Mouse (Mus musculus): ENCODE measurements around the gene Gm10142. TPM values are rescaled to one million over a fixed set of nuclear protein-coding genes. Genes with fewer than 3 reads are reported as not detected.
"Not testable (repeated sequence)": the region's sequence is repeated elsewhere in the genome, so short reads cannot be mapped to it uniquely, and the experiment has no call there.

The Gm10142 gene
- polyA plus RNA-seq, 1 experiment from 2014 or later, result not detected

DNA sequence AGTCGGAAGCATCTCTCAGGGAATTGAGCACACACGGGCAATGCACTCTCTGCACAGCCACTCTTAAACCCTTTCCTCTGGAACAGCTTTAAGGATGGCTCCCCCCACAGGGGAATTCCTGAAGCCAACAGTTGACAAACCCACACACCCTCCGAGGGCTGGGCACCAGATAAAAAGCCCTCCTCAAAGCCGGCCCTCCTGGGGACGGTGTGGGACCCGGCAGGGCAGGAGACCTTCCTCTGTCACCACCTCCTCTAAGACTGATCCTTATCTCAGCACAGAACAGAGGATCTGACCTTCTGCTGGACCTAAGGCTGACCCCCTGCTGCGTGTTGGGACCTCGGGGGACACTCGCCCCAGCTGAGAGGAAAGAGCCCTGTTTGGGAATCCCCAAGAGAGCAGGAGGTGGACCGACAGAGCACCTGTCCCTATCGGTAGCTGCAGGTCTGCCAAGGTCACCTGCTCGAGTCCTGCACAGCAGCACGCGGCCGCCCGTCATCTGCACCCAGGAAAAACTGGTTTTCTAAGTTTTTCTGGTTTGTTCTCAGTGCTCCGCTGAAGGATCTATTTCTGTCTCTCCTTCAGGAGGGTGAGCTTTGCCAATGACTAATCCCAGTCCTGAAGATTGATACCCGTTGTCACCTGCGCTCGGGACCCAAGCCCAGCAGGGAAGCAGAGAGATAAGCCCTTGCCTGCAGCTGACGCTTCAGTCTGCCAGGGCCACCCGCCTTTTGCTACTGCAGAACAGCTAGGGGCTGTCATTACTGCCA, 29.5 kb upstream of the Gm10142 start, which contains the start of gene Tspear:
Gene Tspear (plus strand): TSS at position 675 of the 770 bp plus-strand sequence.
- no peak within 1 kb of the TSS for H3K4me2 ChIP-seq (ENCODE audit: low read depth, low read length)
- H3K27me3 ChIP-seq (ENCODE audit: control insufficient read depth, insufficient read depth, low read depth, low read length), result peaks cover 32% of the 10 kb centered on the region
- H3K36me3 ChIP-seq (ENCODE audit: control insufficient read depth, insufficient read depth, low read length), result no peaks in the 10 kb centered on the region
- H3K4me3 ChIP-seq (ENCODE audit: low read length), result no peak within 1 kb of the TSS
- ATAC-seq (ENCODE audit: low read depth), result peak; percentile 41; the same call in 1 of the 2 replicates
- no peak within 1 kb of the TSS for H3K27ac ChIP-seq (ENCODE audit: low read length)
- peaks cover 2% of the 10 kb centered on the region; the same call in 1 of the 2 replicates for H3K4me1 ChIP-seq (replicated peaks; ENCODE audit: control insufficient read depth, insufficient read depth, low read length)
- H3K9me3 ChIP-seq (ENCODE audit: control insufficient read depth, low read length), result no peaks in the 10 kb centered on the region
- 3% methylated on average over 22 of the region's 22 CpGs for WGBS
- H3K9ac ChIP-seq (ENCODE audit: low read length), result no peak within 1 kb of the TSS

DNA sequence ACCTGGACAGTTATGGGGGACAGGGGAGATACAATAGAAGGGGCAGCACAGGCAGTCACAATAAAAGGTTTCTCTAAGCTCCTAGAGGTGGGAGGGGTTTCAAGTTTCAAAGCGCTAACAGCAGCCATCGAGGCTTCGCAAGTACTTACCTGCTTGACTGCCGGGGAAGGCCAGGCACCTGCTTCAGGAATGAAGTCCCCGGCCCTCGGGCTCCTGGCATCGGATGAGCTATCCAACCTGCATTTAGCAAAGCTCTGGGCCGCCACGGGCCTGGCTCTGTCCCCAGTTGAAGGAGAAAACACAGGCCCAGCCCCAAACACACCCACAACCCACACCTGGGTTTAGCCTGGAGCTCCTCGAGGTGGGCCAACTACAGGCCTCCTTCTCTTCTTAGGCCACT, 28.6 kb upstream of the Gm10142 start:
- no peak for ATAC-seq (ENCODE audit: low read depth)
- Histone ChIP-seq H3K36me3 (ENCODE audit: control insufficient read depth, insufficient read depth, low read length) (no peaks in the 10 kb centered on the region), H3K9ac (ENCODE audit: low read length) (no peak overlapping the region), H3K4me2 (ENCODE audit: low read depth, low read length) (no peak overlapping the region), H3K27me3 (ENCODE audit: control insufficient read depth, insufficient read depth, low read depth, low read length) (peaks cover 32% of the 10 kb centered on the region), H3K4me1 (replicated peaks; ENCODE audit: control insufficient read depth, insufficient read depth, low read length) (peaks cover 2% of the 10 kb centered on the region; the same call in 1 of the 2 replicates), H3K9me3 (ENCODE audit: control insufficient read depth, low read length) (no peaks in the 10 kb centered on the region), H3K27ac (ENCODE audit: low read length) (no peak overlapping the region), H3K4me3 (ENCODE audit: low read length) (no peak overlapping the region)
- WGBS, result 21% methylated on average over 10 of the region's 10 CpGs

DNA sequence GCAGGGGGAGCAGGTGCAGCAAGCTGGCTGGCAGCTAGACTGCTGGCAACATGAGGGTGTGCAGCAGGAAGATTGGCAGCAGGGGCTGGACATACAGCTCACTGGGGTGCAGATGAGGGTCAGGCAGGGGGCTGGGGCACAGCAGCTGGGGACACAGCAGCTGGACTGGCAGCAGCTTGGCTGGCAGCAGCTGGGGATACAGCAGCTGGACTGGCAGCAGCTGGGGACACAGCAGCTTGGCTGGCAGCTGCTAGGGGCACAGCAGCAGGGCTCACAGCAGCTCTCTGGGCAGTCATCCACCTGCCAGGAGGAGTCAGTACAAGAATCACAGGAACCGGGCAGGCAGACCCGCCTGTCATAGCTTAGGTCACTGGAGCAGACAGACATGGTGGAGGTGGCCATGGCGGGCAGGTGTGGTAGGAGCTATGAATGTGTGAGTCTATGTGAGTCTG, 25.2 kb upstream of the Gm10142 start, which contains the start of gene Gm19402:
Gene Gm19402 (minus strand): TSS at position 402 of the 452 bp plus-strand sequence.
- H3K4me2 ChIP-seq (ENCODE audit: low read depth, low read length); ATAC-seq (ENCODE audit: low read depth); H3K4me1 ChIP-seq (replicated peaks; ENCODE audit: control insufficient read depth, insufficient read depth, low read length); H3K4me3 ChIP-seq (ENCODE audit: low read length); H3K9me3 ChIP-seq (ENCODE audit: control insufficient read depth, low read length); H3K27ac ChIP-seq (ENCODE audit: low read length); H3K9ac ChIP-seq (ENCODE audit: low read length); H3K36me3 ChIP-seq (ENCODE audit: control insufficient read depth, insufficient read depth, low read length): not testable (repeated sequence)
- 75% methylated on average over 3 of the region's 3 CpGs for WGBS
- H3K27me3 ChIP-seq (ENCODE audit: control insufficient read depth, insufficient read depth, low read depth, low read length), result peaks cover 23% of the 10 kb centered on the region

DNA sequence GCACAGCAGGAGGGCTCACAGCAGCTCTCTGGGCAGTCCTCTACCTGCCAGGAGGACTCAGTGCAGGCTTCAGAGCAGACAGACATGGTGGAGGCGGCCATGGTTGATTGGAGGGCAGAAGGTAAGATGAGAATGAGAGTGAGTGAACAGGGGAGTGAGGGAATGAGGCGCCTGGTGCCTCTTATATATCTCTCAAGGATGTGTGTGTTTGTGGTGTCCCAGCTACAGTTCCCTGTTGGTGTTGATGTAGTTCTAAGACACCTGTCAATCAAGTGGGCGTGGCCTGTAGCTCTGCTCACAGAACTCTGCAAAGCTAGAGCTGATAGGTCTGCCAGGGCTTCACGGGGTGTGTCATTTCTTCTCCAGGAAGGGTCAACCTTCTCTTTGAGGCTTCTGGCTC, 18.5 kb upstream of the Gm10142 start, which contains the start of gene Gm9508:
Gene Gm9508 (minus strand): TSS at position 101 of the 400 bp plus-strand sequence.
- Histone ChIP-seq H3K9ac (ENCODE audit: low read length) (no peak within 1 kb of the TSS), H3K4me1 (replicated peaks; ENCODE audit: control insufficient read depth, insufficient read depth, low read length) (no peaks in the 10 kb centered on the region), H3K27ac (ENCODE audit: low read length) (no peak within 1 kb of the TSS), H3K27me3 (ENCODE audit: control insufficient read depth, insufficient read depth, low read depth, low read length) (no peaks in the 10 kb centered on the region; the same call in 1 of the 2 replicates), H3K4me2 (ENCODE audit: low read depth, low read length) (no peak within 1 kb of the TSS), H3K9me3 (ENCODE audit: control insufficient read depth, low read length) (peaks cover 3% of the 10 kb centered on the region; the same call in 1 of the 2 replicates), H3K4me3 (ENCODE audit: low read length) (no peak within 1 kb of the TSS), H3K36me3 (ENCODE audit: control insufficient read depth, insufficient read depth, low read length) (no peaks in the 10 kb centered on the region)
- no peak for ATAC-seq (ENCODE audit: low read depth)
- WGBS, result 28% methylated on average over 4 of the region's 4 CpGs

DNA sequence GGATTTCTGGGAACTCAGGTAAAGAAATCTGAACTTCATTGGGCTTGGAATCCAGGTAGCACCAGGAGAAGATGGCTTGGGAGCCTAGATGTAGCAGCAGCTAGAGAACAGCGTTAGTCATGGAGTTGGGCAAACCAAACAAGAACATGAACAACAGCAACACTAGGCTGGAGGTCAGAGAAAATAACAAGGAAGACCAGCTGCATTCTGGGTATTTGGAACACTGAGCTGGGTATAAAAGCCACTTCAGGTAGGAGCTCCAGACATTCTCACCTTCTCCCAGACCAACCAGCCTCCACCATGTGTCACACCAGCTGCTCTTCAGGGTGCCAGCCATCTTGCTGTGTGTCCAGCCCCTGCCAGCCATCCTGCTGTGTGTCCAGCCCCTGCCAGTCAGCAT, 9.3 kb upstream of the Gm10142 start, which contains the start of gene Gm10272:
Gene Gm10272 (plus strand): TSS at position 301 of the 400 bp plus-strand sequence.
- no peaks in the 10 kb centered on the region for H3K27me3 ChIP-seq (ENCODE audit: control insufficient read depth, insufficient read depth, low read depth, low read length)
- no peak within 1 kb of the TSS for H3K9ac ChIP-seq (ENCODE audit: low read length)
- H3K36me3 ChIP-seq (ENCODE audit: control insufficient read depth, insufficient read depth, low read length), result no peaks in the 10 kb centered on the region
- no peaks in the 10 kb centered on the region for H3K9me3 ChIP-seq (ENCODE audit: control insufficient read depth, low read length)
- H3K4me3 ChIP-seq (ENCODE audit: low read length), result no peak within 1 kb of the TSS
- H3K27ac ChIP-seq (ENCODE audit: low read length), result no peak within 1 kb of the TSS
- H3K4me1 ChIP-seq (replicated peaks; ENCODE audit: control insufficient read depth, insufficient read depth, low read length), result no peaks in the 10 kb centered on the region
- no peak within 1 kb of the TSS for H3K4me2 ChIP-seq (ENCODE audit: low read depth, low read length)
- no peak for ATAC-seq (ENCODE audit: low read depth)
- 83% methylated on average over 1 of the region's 1 CpGs for WGBS

DNA sequence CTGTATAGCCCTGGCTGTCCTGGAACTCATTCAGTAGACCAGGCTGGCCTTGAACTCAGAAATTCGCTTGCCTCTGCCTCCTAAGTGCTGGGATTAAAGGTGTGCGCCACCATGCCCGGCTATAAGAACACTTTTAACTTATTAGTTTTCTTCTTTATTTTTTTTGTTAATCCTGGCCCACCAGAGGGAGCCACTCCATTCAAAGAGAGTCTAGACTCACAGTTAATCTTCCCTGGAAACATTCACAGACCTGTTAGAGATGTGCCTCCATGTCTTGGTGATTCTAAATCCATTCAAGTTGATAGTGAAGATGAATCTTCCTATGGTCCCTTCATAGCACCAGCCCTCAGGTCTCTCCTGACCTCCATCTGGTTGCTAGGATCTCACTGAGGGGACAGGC, 5.8 kb upstream of the Gm10142 start:
- Histone ChIP-seq H3K4me3 (ENCODE audit: low read length) (no peak overlapping the region), H3K9ac (ENCODE audit: low read length) (no peak overlapping the region), H3K4me2 (ENCODE audit: low read depth, low read length) (no peak overlapping the region), H3K27ac (ENCODE audit: low read length) (no peak overlapping the region), H3K27me3 (ENCODE audit: control insufficient read depth, insufficient read depth, low read depth, low read length) (no peaks in the 10 kb centered on the region), H3K36me3 (ENCODE audit: control insufficient read depth, insufficient read depth, low read length) (no peaks in the 10 kb centered on the region), H3K9me3 (ENCODE audit: control insufficient read depth, low read length) (no peaks in the 10 kb centered on the region), H3K4me1 (replicated peaks; ENCODE audit: control insufficient read depth, insufficient read depth, low read length) (no peaks in the 10 kb centered on the region)
- no peak for ATAC-seq (ENCODE audit: low read depth)
- WGBS, result 71% methylated on average over 3 of the region's 3 CpGs

DNA sequence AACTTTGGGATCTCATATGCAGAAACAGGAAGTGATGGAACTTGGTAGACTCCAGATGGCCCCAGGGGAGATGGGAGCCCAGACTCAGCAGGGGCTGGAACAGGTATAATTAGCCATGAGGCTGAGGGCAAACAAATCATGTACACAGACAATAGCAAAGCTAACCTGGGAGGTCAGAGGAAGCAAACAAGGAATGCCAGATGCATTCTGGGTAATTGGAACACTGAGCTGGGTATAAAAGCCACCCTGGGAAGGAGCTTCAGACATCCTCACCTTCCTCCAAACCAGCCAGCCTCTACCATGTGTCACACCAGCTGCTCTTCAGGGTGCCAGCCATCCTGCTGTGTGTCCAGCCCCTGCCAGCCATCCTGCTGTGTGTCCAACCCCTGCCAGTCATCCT, 4.5 kb upstream of the Gm10142 start, which contains the start of gene Gm10024:
Gene Gm10024 (plus strand): TSS at position 301 of the 400 bp plus-strand sequence.
- not testable (repeated sequence) for ATAC-seq (ENCODE audit: low read depth); H3K9me3 ChIP-seq (ENCODE audit: control insufficient read depth, low read length); H3K36me3 ChIP-seq (ENCODE audit: control insufficient read depth, insufficient read depth, low read length); H3K4me3 ChIP-seq (ENCODE audit: low read length); H3K9ac ChIP-seq (ENCODE audit: low read length); H3K27ac ChIP-seq (ENCODE audit: low read length); H3K4me1 ChIP-seq (replicated peaks; ENCODE audit: control insufficient read depth, insufficient read depth, low read length); H3K27me3 ChIP-seq (ENCODE audit: control insufficient read depth, insufficient read depth, low read depth, low read length); H3K4me2 ChIP-seq (ENCODE audit: low read depth, low read length)

DNA sequence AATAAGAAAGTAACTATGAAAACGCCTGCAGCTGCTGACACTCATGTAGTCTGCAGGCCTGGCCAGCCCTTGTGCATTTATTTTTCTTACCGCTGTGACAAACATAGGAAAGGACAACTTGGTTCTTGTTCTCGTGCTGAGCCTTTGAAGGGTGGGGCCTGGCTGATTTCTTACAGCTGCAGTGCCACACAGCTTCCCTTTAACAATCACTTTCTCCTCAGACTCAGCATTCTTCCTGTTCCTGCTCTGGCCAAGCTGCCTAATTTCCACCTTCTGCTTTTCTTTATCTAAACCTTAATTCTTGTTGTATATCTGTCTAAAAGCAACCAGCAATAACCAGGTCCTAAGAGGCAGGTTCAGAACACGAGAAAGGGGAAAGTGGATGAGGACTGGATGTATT, 1.9 kb upstream of the Gm10142 start:
- H3K27ac ChIP-seq (ENCODE audit: low read length), result no peak overlapping the region
- no peaks in the 10 kb centered on the region for H3K4me1 ChIP-seq (replicated peaks; ENCODE audit: control insufficient read depth, insufficient read depth, low read length)
- H3K4me3 ChIP-seq (ENCODE audit: low read length), result no peak overlapping the region
- no peaks in the 10 kb centered on the region for H3K9me3 ChIP-seq (ENCODE audit: control insufficient read depth, low read length)
- H3K36me3 ChIP-seq (ENCODE audit: control insufficient read depth, insufficient read depth, low read length), result no peaks in the 10 kb centered on the region
- no peaks in the 10 kb centered on the region for H3K27me3 ChIP-seq (ENCODE audit: control insufficient read depth, insufficient read depth, low read depth, low read length)
- H3K4me2 ChIP-seq (ENCODE audit: low read depth, low read length), result no peak overlapping the region
- H3K9ac ChIP-seq (ENCODE audit: low read length), result no peak overlapping the region
- WGBS, result 55% methylated on average over 4 of the region's 4 CpGs
- no peak for ATAC-seq (ENCODE audit: low read depth)

DNA sequence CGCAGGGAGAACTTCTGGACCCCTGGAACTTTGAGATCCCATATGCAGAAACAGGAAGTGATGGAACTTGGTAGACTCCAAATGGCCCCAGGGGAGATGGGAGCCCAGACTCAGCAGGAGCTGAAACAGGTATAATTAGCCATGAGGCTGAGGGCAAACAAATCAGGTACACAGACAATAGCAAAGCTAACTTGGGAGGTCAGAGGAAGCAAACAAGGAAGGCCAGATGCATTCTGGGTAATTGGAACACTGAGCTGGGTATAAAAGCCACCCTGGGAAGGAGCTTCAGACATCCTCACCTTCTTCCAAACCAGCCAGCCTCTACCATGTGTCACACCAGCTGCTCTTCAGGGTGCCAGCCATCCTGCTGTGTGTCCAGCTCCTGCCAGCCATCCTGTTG, 4.7 kb downstream of the Gm10142 start, which contains the start of gene Krtap12-1:
Gene Krtap12-1 (plus strand): TSS at position 301 of the 400 bp plus-strand sequence.
- H3K27me3 ChIP-seq (ENCODE audit: control insufficient read depth, insufficient read depth, low read depth, low read length); H3K9me3 ChIP-seq (ENCODE audit: control insufficient read depth, low read length); H3K4me2 ChIP-seq (ENCODE audit: low read depth, low read length); H3K4me3 ChIP-seq (ENCODE audit: low read length); H3K9ac ChIP-seq (ENCODE audit: low read length); H3K36me3 ChIP-seq (ENCODE audit: control insufficient read depth, insufficient read depth, low read length); H3K27ac ChIP-seq (ENCODE audit: low read length); H3K4me1 ChIP-seq (replicated peaks; ENCODE audit: control insufficient read depth, insufficient read depth, low read length); ATAC-seq (ENCODE audit: low read depth): not testable (repeated sequence)
- 74% methylated on average over 1 of the region's 1 CpGs for WGBS

All from lung, embryonic 16.5 days (tissue).